Mouse (Mus musculus) stomach, postnatal 0 days (tissue): ENCODE data around the gene Cited1. TPM values are rescaled to one million over a fixed set of nuclear protein-coding genes. Genes with fewer than 3 reads are reported as not detected.

ENCODE experiments used
- ATAC-seq: fragments of 200-750 bp; cut with Nextera tagmentation; 2 replicates; pipeline ENCODE4 v1.8.0; 2017; ENCODE audit not compliant: low FRiP score, low TSS enrichment
- DNase-seq: peaks from one replicate; pipeline ENCODE4 v3.0.0-alpha.2; 2016; ENCODE audit warnings: low spot score
- H3K27ac ChIP-seq: fragments of 300-500 bp; sonication (generic); replicated peaks from 2 replicates; pipeline ENCODE4 v1.5.1; 2014; ENCODE audit warnings: mild to moderate bottlenecking, control low read depth
- H3K27me3 ChIP-seq: fragments of 300-500 bp; sonication (generic); 2 replicates; pipeline ENCODE4 v1.6.1; 2014; ENCODE audit warnings: low read length; ENCODE audit not compliant: control insufficient read depth, insufficient read depth
- H3K36me3 ChIP-seq: fragments of 300-500 bp; sonication (generic); 2 replicates; pipeline ENCODE4 v1.6.1; 2014; ENCODE audit warnings: low read length, mixed read lengths; ENCODE audit not compliant: control insufficient read depth, insufficient read depth
- H3K4me1 ChIP-seq: fragments of 300-500 bp; sonication (generic); replicated peaks from 2 replicates; pipeline ENCODE4 v1.6.1; 2014; ENCODE audit warnings: antibody characterized with exemption; ENCODE audit not compliant: control insufficient read depth, insufficient read depth
- H3K4me2 ChIP-seq: fragments of 300-500 bp; sonication (generic); replicated peaks from 2 replicates; pipeline ENCODE4 v1.6.1; 2014; ENCODE audit warnings: low read depth, mild to moderate bottlenecking, control low read depth, moderate library complexity
- H3K4me3 ChIP-seq: fragments of 300-500 bp; sonication (generic); 2 replicates; pipeline ENCODE4 v1.5.1; 2014; ENCODE audit warnings: low read depth, low read length, control low read depth
- H3K9ac ChIP-seq: fragments of 300-500 bp; sonication (generic); 2 replicates; pipeline ENCODE4 v1.6.1; 2014; ENCODE audit warnings: mild to moderate bottlenecking, low read length, control low read depth, mixed read lengths
- H3K9me3 ChIP-seq: fragments of 300-500 bp; sonication (generic); 2 replicates; pipeline ENCODE4 v1.6.1; 2016; ENCODE audit warnings: low read length; ENCODE audit not compliant: control insufficient read depth
- CTCF ChIP-seq: IDR thresholded peaks from 2 replicates; pipeline ENCODE4 v1.5.1; 2016; ENCODE audit warnings: antibody characterized with exemption, low read depth, mild to moderate bottlenecking, moderate library complexity
- EP300 ChIP-seq: optimal IDR thresholded peaks from 2 replicates; pipeline ENCODE3; 2016; ENCODE audit warnings: antibody characterized with exemption
- WGBS: fragments of 180-500 bp; shearing (Covaris S2); extraction: QIAGEN DNeasy Blood & Tissue Kit; methylation state at CpG from one replicate; pipeline ENCODE4 v1.1.7; 2014; 5-methylcytosine and 5-hydroxymethylcytosine counted together
- polyA plus RNA-seq: library from polyadenylated mRNA; unstranded; fragments of >200 nt; fragmentation: Nextera tagmentation; extraction: Ambion mirVana; gene quantifications from 2 replicates; pipeline ENCODE4 v1.2.1, GENCODE M21; 2015

Gene Cited1
- 2.1 and 3.2 TPM in 2 replicates for polyA plus RNA-seq

GRCm38 (mm10) chrX:102251937-102252860 lies at the start of gene Cited1:
Gene Cited1 (minus strand): TSS chrX:102252181.
- 11% methylated on average over 44 of the region's 44 CpGs for WGBS
- Histone ChIP-seq H3K4me1 (no peaks in the 10 kb centered on the region), H3K4me2 (peak within 1 kb of the TSS; percentile 77), H3K27ac (no peak within 1 kb of the TSS), H3K4me3 (peak within 1 kb of the TSS; percentile 50), H3K9me3 (no peaks in the 10 kb centered on the region), H3K27me3 (0 out of 2 replicates have a peak, but pooled peaks cover 3% of the 10 kb centered on the region), H3K9ac (no peak within 1 kb of the TSS), H3K36me3 (no peaks in the 10 kb centered on the region)
- peak; percentile 68 for ATAC-seq
- no peak for TF ChIP-seq EP300
- TF ChIP-seq CTCF = no peak
- DNase-seq = peak; percentile 58

GRCm38 (mm10) chrX:102284889-102285288 lies 32.9 kb upstream of the Cited1 start:
- DNase-seq = no peak
- no peaks in the 10 kb centered on the region for H3K27me3 ChIP-seq
- no peak for ATAC-seq
- 74% methylated on average over 3 of the region's 3 CpGs for WGBS
- no peak overlapping the region for H3K27ac ChIP-seq
- TF ChIP-seq EP300 (no peak), CTCF (no peak)
- no peaks in the 10 kb centered on the region for H3K4me1 ChIP-seq
- H3K36me3 ChIP-seq = no peaks in the 10 kb centered on the region
- H3K4me2 ChIP-seq = no peak overlapping the region
- H3K4me3 ChIP-seq = no peak overlapping the region
- no peak overlapping the region for H3K9ac ChIP-seq
- H3K9me3 ChIP-seq = no peaks in the 10 kb centered on the region

GRCm38 (mm10) chrX:102262620-102263345 lies 10.8 kb upstream of the Cited1 start:
- no peak for ATAC-seq
- Histone ChIP-seq H3K4me1 (no peaks in the 10 kb centered on the region), H3K9me3 (no peaks in the 10 kb centered on the region), H3K36me3 (no peaks in the 10 kb centered on the region), H3K27ac (no peak overlapping the region), H3K27me3 (no peaks in the 10 kb centered on the region), H3K4me3 (no peak overlapping the region), H3K9ac (no peak overlapping the region), H3K4me2 (no peak overlapping the region)
- TF ChIP-seq EP300 = no peak
- TF ChIP-seq CTCF = no peak
- 83% methylated on average over 14 of the region's 14 CpGs for WGBS
- no peak for DNase-seq

GRCm38 (mm10) chrX:102259772-102260171 lies 7.8 kb upstream of the Cited1 start:
- TF ChIP-seq EP300 (no peak), CTCF (no peak)
- Histone ChIP-seq H3K4me1 (no peaks in the 10 kb centered on the region), H3K9ac (no peak overlapping the region)

GRCm38 (mm10) chrX:102253892-102254291 lies 1.9 kb upstream of the Cited1 start:
- TF ChIP-seq CTCF (no peak), EP300 (no peak)
- DNase-seq (peak; percentile 15), ATAC-seq (no peak)
- H3K36me3 ChIP-seq = no peaks in the 10 kb centered on the region
- no peaks in the 10 kb centered on the region for H3K4me1 ChIP-seq
- H3K4me3 ChIP-seq = no peak overlapping the region
- no peak overlapping the region for H3K27ac ChIP-seq
- no peak overlapping the region for H3K9ac ChIP-seq
- WGBS = 12% methylated on average over 7 of the region's 7 CpGs
- H3K27me3 ChIP-seq = 0 out of 2 replicates have a peak, but pooled peaks cover 3% of the 10 kb centered on the region
- H3K9me3 ChIP-seq = no peaks in the 10 kb centered on the region
- no peak overlapping the region for H3K4me2 ChIP-seq

More at GRCm38 (mm10) chrX:102259772-102260171, 7.8 kb upstream of the Cited1 start:
- WGBS = 85% methylated on average over 4 of the region's 4 CpGs
- H3K4me2 ChIP-seq = no peak overlapping the region
- no peak for ATAC-seq
- no peaks in the 10 kb centered on the region for H3K36me3 ChIP-seq
- no peaks in the 10 kb centered on the region for H3K9me3 ChIP-seq
- H3K27me3 ChIP-seq = no peaks in the 10 kb centered on the region
- H3K4me3 ChIP-seq = no peak overlapping the region
- H3K27ac ChIP-seq = no peak overlapping the region
- no peak for DNase-seq
